In genomic region chr4:155770626-155771025, GRCm38 (mm10) we compare ENCODE assay signal across 8 mouse cellular contexts. TPM values are rescaled to one million over a fixed set of nuclear protein-coding genes. Genes with fewer than 3 reads are reported as not detected.
DNase-seq lines count a peak whose midpoint lies in the region; ATAC-seq and TF ChIP-seq lines count a peak whose summit lies in the region.

No protein-coding gene starts in this region.

- H3K4me3 ChIP-seq in megakaryocyte, embryonic 14.5 days (replicated peaks), result peak overlapping the region; percentile 93
- peak overlapping the region; percentile 86 for H3K4me3 ChIP-seq in gastrocnemius, adult 2 months
- peak overlapping the region; percentile 58 for H3K4me3 ChIP-seq in limb, embryonic 13.5 days
- peak overlapping the region; percentile 53 for H3K4me3 ChIP-seq in stomach, embryonic 15.5 days (replicated peaks)

- H3K9ac ChIP-seq in limb, embryonic 13.5 days, result peak overlapping the region; percentile 88
- H3K9ac ChIP-seq in stomach, embryonic 15.5 days, result peak overlapping the region; percentile 64; the same call in 1 of the 2 replicates

- H3K4me2 ChIP-seq in limb, embryonic 13.5 days (replicated peaks), result peak overlapping the region; percentile 79
- H3K4me2 ChIP-seq in stomach, embryonic 15.5 days, result peak overlapping the region; percentile 81

- no peak for TF ChIP-seq CTCF in gastrocnemius, adult 2 months (IDR thresholded peaks at IDR 0.05)

- intact Hi-C loops in gastrocnemius, adult 2 months (cut with DNase I), result loop anchor here (1.0 to 5.0 kb wide), 2 partner anchors 14 to 48 kb away; no protein-coding TSS in a partner anchor

- peak; percentile 92 for DNase-seq in gastrocnemius, adult 2 months
- DNase-seq in embryo, embryonic 10 days (ENCODE audit: low spot score), result no peak
- no peak for DNase-seq in layer of hippocampus, postnatal 14 days (ENCODE audit: low spot score in 2 of 2)
- DNase-seq in right cerebral cortex, postnatal 25 days, result no peak

- no peak for ATAC-seq in megakaryocyte, adult 5-6 weeks (ENCODE audit: poor library complexity, severe bottlenecking)
- ATAC-seq in limb, embryonic 13.5 days (ENCODE audit: low FRiP score, low read depth), result peak; percentile 3; the same call in 1 of the 2 replicates
- ATAC-seq in stomach, embryonic 15.5 days (ENCODE audit: insufficient read depth, low FRiP score, low read depth), result no peak

- H3K4me1 ChIP-seq in megakaryocyte, embryonic 14.5 days, result peaks cover 68% of the 10 kb centered on the region
- peaks cover 35% of the 10 kb centered on the region for H3K4me1 ChIP-seq in limb, embryonic 13.5 days
- peaks cover 24% of the 10 kb centered on the region for H3K4me1 ChIP-seq in stomach, embryonic 15.5 days

- no peaks in the 10 kb centered on the region for H3K9me3 ChIP-seq in megakaryocyte, embryonic 14.5 days
- H3K9me3 ChIP-seq in limb, embryonic 13.5 days, result no peaks in the 10 kb centered on the region
- no peaks in the 10 kb centered on the region for H3K9me3 ChIP-seq in stomach, embryonic 15.5 days

- WGBS in limb, embryonic 13.5 days, result 42% methylated on average over 24 of the region's 24 CpGs
- 44% methylated on average over 24 of the region's 24 CpGs for WGBS in stomach, embryonic 15.5 days

- H3K27me3 ChIP-seq in megakaryocyte, embryonic 14.5 days (replicated peaks), result peaks cover 42% of the 10 kb centered on the region
- peaks cover 29% of the 10 kb centered on the region for H3K27me3 ChIP-seq in limb, embryonic 13.5 days
- H3K27me3 ChIP-seq in stomach, embryonic 15.5 days (replicated peaks), result no peaks in the 10 kb centered on the region

- H3K27ac ChIP-seq in gastrocnemius, adult 2 months, result peak overlapping the region; percentile 93
- H3K27ac ChIP-seq in limb, embryonic 13.5 days, result no peak overlapping the region
- H3K27ac ChIP-seq in stomach, embryonic 15.5 days, result no peak overlapping the region

- peaks cover 2% of the 10 kb centered on the region for H3K36me3 ChIP-seq in megakaryocyte, embryonic 14.5 days (replicated peaks; ENCODE audit: low read length)
- H3K36me3 ChIP-seq in limb, embryonic 13.5 days, result no peaks in the 10 kb centered on the region
- no peaks in the 10 kb centered on the region for H3K36me3 ChIP-seq in stomach, embryonic 15.5 days

RNA-seq across cellular contexts. Expression of gene Vwa1, which starts 3.9 kb away (rescaled TPM):
- 0.41 and 1.4 TPM in 2 replicates for polyA plus RNA-seq in megakaryocyte, embryonic 14.5 days (2012; ENCODE audit: insufficient read depth, low replicate concordance)
- total RNA-seq in megakaryocyte, adult 5-6 weeks (2015), result not detected in 2 replicates
- total RNA-seq in megakaryocyte, adult 5-6 weeks (2017), result 0.20 TPM in 1 of 2 replicates, not detected in the other
- total RNA-seq in gastrocnemius, adult 2 months (2021), result 1 to 10 TPM; 4.8 to 7.4 TPM
- 11.1 and 11.6 TPM in 2 replicates for polyA plus RNA-seq in limb, embryonic 13.5 days (2015; fragmentation: Nextera tagmentation; extraction: Ambion mirVana)
- polyA plus RNA-seq in stomach, embryonic 15.5 days (2015; fragmentation: Nextera tagmentation; extraction: Ambion mirVana), result 27.6 and 28.2 TPM in 2 replicates
- total RNA-seq in layer of hippocampus, postnatal 14 days (2021), result 10 to 100 TPM; 13.5 to 16.8 TPM

RNA-seq across cellular contexts. Expression of gene Atad3a, which starts 9.7 kb away (rescaled TPM):
- polyA plus RNA-seq in megakaryocyte, embryonic 14.5 days (2012; ENCODE audit: insufficient read depth, low replicate concordance), result 11.3 and 20.5 TPM in 2 replicates
- total RNA-seq in megakaryocyte, adult 5-6 weeks (2015), result 13.5 and 14.1 TPM in 2 replicates
- 17.8 and 22.9 TPM in 2 replicates for total RNA-seq in megakaryocyte, adult 5-6 weeks (2017)
- 10 to 100 TPM; 25.4 to 35.3 TPM for total RNA-seq in gastrocnemius, adult 2 months (2021)
- 94.4 and 100 TPM in 2 replicates for polyA plus RNA-seq in limb, embryonic 13.5 days (2015; fragmentation: Nextera tagmentation; extraction: Ambion mirVana)
- polyA plus RNA-seq in stomach, embryonic 15.5 days (2015; fragmentation: Nextera tagmentation; extraction: Ambion mirVana), result 110 and 114 TPM in 2 replicates
- total RNA-seq in layer of hippocampus, postnatal 14 days (2021), result 10 to 100 TPM; 52.5 to 59.7 TPM

RNA-seq across cellular contexts. Expression of gene Tmem88b, which starts 15.0 kb away (rescaled TPM):
- polyA plus RNA-seq in megakaryocyte, embryonic 14.5 days (2012; ENCODE audit: insufficient read depth, low replicate concordance), result 0.04 TPM in 1 of 2 replicates, not detected in the other
- total RNA-seq in megakaryocyte, adult 5-6 weeks (2015), result 0.07 TPM in 1 of 2 replicates, not detected in the other
- total RNA-seq in megakaryocyte, adult 5-6 weeks (2017), result not detected in 2 replicates
- total RNA-seq in gastrocnemius, adult 2 months (2021), result 1 to 10 TPM in 1 of 2 experiments, under 1 TPM in 1; 0.66 to 1.1 TPM
- 0.64 and 0.81 TPM in 2 replicates for polyA plus RNA-seq in limb, embryonic 13.5 days (2015; fragmentation: Nextera tagmentation; extraction: Ambion mirVana)
- 0.55 and 0.89 TPM in 2 replicates for polyA plus RNA-seq in stomach, embryonic 15.5 days (2015; fragmentation: Nextera tagmentation; extraction: Ambion mirVana)
- 10 to 100 TPM; 18.0 to 18.1 TPM for total RNA-seq in layer of hippocampus, postnatal 14 days (2021)

RNA-seq across cellular contexts. Expression of gene Ankrd65, which starts 19.6 kb away (rescaled TPM):
- polyA plus RNA-seq in megakaryocyte, embryonic 14.5 days (2012; ENCODE audit: insufficient read depth, low replicate concordance), result not detected in 2 replicates
- total RNA-seq in megakaryocyte, adult 5-6 weeks (2015), result not detected in 2 replicates
- total RNA-seq in megakaryocyte, adult 5-6 weeks (2017), result not detected in 2 replicates
- not detected for total RNA-seq in gastrocnemius, adult 2 months (2021)
- polyA plus RNA-seq in limb, embryonic 13.5 days (2015; fragmentation: Nextera tagmentation; extraction: Ambion mirVana), result not detected in 2 replicates
- 0.22 TPM in 1 of 2 replicates, not detected in the other for polyA plus RNA-seq in stomach, embryonic 15.5 days (2015; fragmentation: Nextera tagmentation; extraction: Ambion mirVana)
- under 1 TPM in 1 of 2 experiments, not detected in 1; 0.48 TPM for total RNA-seq in layer of hippocampus, postnatal 14 days (2021)

RNA-seq across cellular contexts. Expression of gene Mrpl20, which starts 32.1 kb away (rescaled TPM):
- polyA plus RNA-seq in megakaryocyte, embryonic 14.5 days (2012; ENCODE audit: insufficient read depth, low replicate concordance), result 10.2 and 29.9 TPM in 2 replicates
- total RNA-seq in megakaryocyte, adult 5-6 weeks (2015), result 131 and 139 TPM in 2 replicates
- total RNA-seq in megakaryocyte, adult 5-6 weeks (2017), result 49.5 and 50.2 TPM in 2 replicates
- total RNA-seq in gastrocnemius, adult 2 months (2021), result 10 to 100 TPM; 39.0 to 52.7 TPM
- 213 and 220 TPM in 2 replicates for polyA plus RNA-seq in limb, embryonic 13.5 days (2015; fragmentation: Nextera tagmentation; extraction: Ambion mirVana)
- polyA plus RNA-seq in stomach, embryonic 15.5 days (2015; fragmentation: Nextera tagmentation; extraction: Ambion mirVana), result 195 and 219 TPM in 2 replicates
- total RNA-seq in layer of hippocampus, postnatal 14 days (2021), result 100 to 1,000 TPM; 105 to 109 TPM

Comparison
In these comparisons a context has a peak if more than half of its experiments do, and no peak if none do; other contexts are left out.
1. RNA of gene Vwa1, which starts 3.9 kb away (total RNA-seq): 13.5 to 16.8 TPM in layer of hippocampus, postnatal 14 days and 4.8 to 7.4 TPM in gastrocnemius, adult 2 months; 0.20 TPM in megakaryocyte, adult 5-6 weeks; every median in the first group is over 4 times any median in the second.
2. RNA of gene Tmem88b, which starts 15.0 kb away (total RNA-seq): 18.0 to 18.1 TPM in layer of hippocampus, postnatal 14 days; 0.66 to 1.1 TPM in gastrocnemius, adult 2 months and 0.07 TPM in megakaryocyte, adult 5-6 weeks; every median in the first group is over 4 times any median in the second.
3. Peak in every context shown above with its lines, with median percentiles within 50 percentile points of each other: H3K4me3 ChIP-seq.